Mouse (Mus musculus) E14TG2a.4 (cell line): Measurements from ENCODE around the gene Rgs9.

ENCODE experiments used
- CTCF ChIP-seq: conservative IDR thresholded peaks from 2 replicates; pipeline ENCODE4 v1.5.1; 2014; ENCODE audit warnings: low read length
- NANOG ChIP-seq: IDR thresholded peaks from 2 replicates; pipeline ENCODE4 v1.6.1; 2014; ENCODE audit warnings: borderline replicate concordance, low read length, mixed read lengths

- TF ChIP-seq CTCF (no peak), NANOG (no peak)
Observed at GRCm38 (mm10) chr11:109302338-109302737, 4.4 kb upstream of the Rgs9 start.
